Mouse (Mus musculus) heart, embryonic 16.5 days (tissue): ENCODE measurements at regions not wholly inside any gene's neighbourhood (a gene's known extent, or its start where the extent isn't known, plus 50 kb on each side); places are given as distances from the start of the nearest gene placed in this dataset.

Experiments
- ATAC-seq: fragments of 200-750 bp; cut with Nextera tagmentation; replicated peaks from 2 replicates; pipeline ENCODE4 v1.8.0; 2017; ENCODE audit warnings: moderate number of reproducible peaks; ENCODE audit not compliant: insufficient read depth, low FRiP score; ENCODE audit errors: extremely low read depth
- H3K27ac ChIP-seq: fragments of 300-500 bp; sonication (generic); 2 replicates; pipeline ENCODE4 v1.5.1; 2014; ENCODE audit warnings: mild to moderate bottlenecking, low read length, control low read depth, moderate library complexity
- H3K27me3 ChIP-seq: fragments of 300-500 bp; sonication (generic); 2 replicates; pipeline ENCODE4 v1.6.1; 2014; ENCODE audit warnings: low read length, mixed read lengths; ENCODE audit not compliant: control insufficient read depth, insufficient read depth
- H3K36me3 ChIP-seq: fragments of 300-500 bp; sonication (generic); 2 replicates; pipeline ENCODE4 v1.6.1; 2014; ENCODE audit not compliant: control insufficient read depth, insufficient read depth
- H3K4me1 ChIP-seq: fragments of 300-500 bp; sonication (generic); 2 replicates; pipeline ENCODE4 v1.6.1; 2014; ENCODE audit warnings: low read length, mixed read lengths; ENCODE audit not compliant: control insufficient read depth, insufficient read depth
- H3K4me2 ChIP-seq: fragments of 300-500 bp; sonication (generic); 2 replicates; pipeline ENCODE4 v1.6.1; 2014; ENCODE audit warnings: low read depth, mild to moderate bottlenecking, control low read depth, low read length
- H3K4me3 ChIP-seq: fragments of 300-500 bp; sonication (generic); 2 replicates; pipeline ENCODE4 v1.5.1; 2014; ENCODE audit warnings: mild to moderate bottlenecking, control low read depth, low read length
- H3K9ac ChIP-seq: fragments of 300-500 bp; sonication (generic); 2 replicates; pipeline ENCODE4 v1.6.1; 2014; ENCODE audit warnings: low read length, control low read depth
- H3K9me3 ChIP-seq: fragments of 300-500 bp; sonication (generic); replicated peaks from 2 replicates; pipeline ENCODE4 v1.6.1; 2016; ENCODE audit warnings: low read length; ENCODE audit not compliant: control insufficient read depth
- WGBS: fragments of 180-500 bp; shearing (Covaris S2); extraction: QIAGEN DNeasy Blood & Tissue Kit; methylation state at CpG from one replicate; pipeline ENCODE4 v1.1.7; 2014; 5-methylcytosine and 5-hydroxymethylcytosine counted together

- no peak for ATAC-seq
- Histone ChIP-seq H3K36me3 (no peaks in the 10 kb centered on the region), H3K27me3 (no peaks in the 10 kb centered on the region), H3K9ac (no peak overlapping the region), H3K4me2 (no peak overlapping the region), H3K4me3 (no peak overlapping the region), H3K27ac (0 out of 2 replicates have a peak overlapping the region, but pooled peaks have one; percentile 46), H3K4me1 (0 out of 2 replicates have a peak, but pooled peaks cover 5% of the 10 kb centered on the region), H3K9me3 (no peaks in the 10 kb centered on the region; the same call in 1 of the 2 replicates)
- WGBS, result 58% methylated on average over 7 of the region's 7 CpGs
Observed at GRCm38 (mm10) chr17:80780303-80780702, 52.0 kb upstream of the Map4k3 start.

- Histone ChIP-seq H3K9ac (no peak overlapping the region), H3K4me2 (no peak overlapping the region), H3K27ac (0 out of 2 replicates have a peak overlapping the region, but pooled peaks have one; percentile 46), H3K36me3 (no peaks in the 10 kb centered on the region), H3K9me3 (no peaks in the 10 kb centered on the region; the same call in 1 of the 2 replicates), H3K27me3 (no peaks in the 10 kb centered on the region), H3K4me1 (0 out of 2 replicates have a peak, but pooled peaks cover 2% of the 10 kb centered on the region), H3K4me3 (no peak overlapping the region)
- WGBS, result 57% methylated on average over 6 of the region's 6 CpGs
- 0 out of 2 replicates have a peak, but pooled peaks have one; percentile 49 for ATAC-seq
Observed at GRCm38 (mm10) chr17:80779782-80780181, 51.5 kb upstream of the Map4k3 start.
